Mouse (Mus musculus): ENCODE results near the gene Mettl7a3. TPM values are rescaled to one million over a fixed set of nuclear protein-coding genes. Genes with fewer than 3 reads are reported as not detected.

Gene Mettl7a3
- not detected in 2 replicates for polyA plus RNA-seq (2015; fragmentation: Nextera tagmentation; extraction: Ambion mirVana)

GRCm38 (mm10) chr15:100334629-100335028 lies at the start of gene Mettl7a3:
Gene Mettl7a3, plus strand, starts transcription at chr15:100334929.
- H3K9me3 ChIP-seq (ENCODE audit: control insufficient read depth, low read length): no peaks in the 10 kb centered on the region
- no peak within 1 kb of the TSS for H3K4me3 ChIP-seq (replicated peaks; ENCODE audit: low read length)
- no peak for ATAC-seq
- no peak within 1 kb of the TSS for H3K9ac ChIP-seq (replicated peaks; ENCODE audit: low read depth, low read length)
- H3K36me3 ChIP-seq (ENCODE audit: control insufficient read depth, insufficient read depth): no peaks in the 10 kb centered on the region
- no peaks in the 10 kb centered on the region for H3K4me1 ChIP-seq (replicated peaks; ENCODE audit: control insufficient read depth, insufficient read depth, low read length)
- 74% methylated on average over 10 of the region's 10 CpGs for WGBS
- no peak within 1 kb of the TSS for H3K4me2 ChIP-seq (ENCODE audit: low read length)
- H3K27me3 ChIP-seq (replicated peaks; ENCODE audit: control insufficient read depth, insufficient read depth, low read length): no peaks in the 10 kb centered on the region
- H3K27ac ChIP-seq (ENCODE audit: low read length): no peak within 1 kb of the TSS

GRCm38 (mm10) chr15:100288980-100289379 lies 45.7 kb upstream of the Mettl7a3 start:
- Histone ChIP-seq H3K4me2 (ENCODE audit: low read length) (no peak overlapping the region), H3K36me3 (ENCODE audit: control insufficient read depth, insufficient read depth) (no peaks in the 10 kb centered on the region), H3K9ac (replicated peaks; ENCODE audit: low read depth, low read length) (no peak overlapping the region), H3K27ac (ENCODE audit: low read length) (no peak overlapping the region), H3K4me3 (replicated peaks; ENCODE audit: low read length) (no peak overlapping the region), H3K27me3 (replicated peaks; ENCODE audit: control insufficient read depth, insufficient read depth, low read length) (no peaks in the 10 kb centered on the region), H3K9me3 (ENCODE audit: control insufficient read depth, low read length) (no peaks in the 10 kb centered on the region), H3K4me1 (replicated peaks; ENCODE audit: control insufficient read depth, insufficient read depth, low read length) (no peaks in the 10 kb centered on the region)
- no peak for ATAC-seq
- 92% methylated on average over 6 of the region's 6 CpGs for WGBS

- Histone ChIP-seq H3K9me3 (ENCODE audit: control insufficient read depth, low read length) (no peaks in the 10 kb centered on the region), H3K4me2 (ENCODE audit: low read length) (no peak overlapping the region), H3K4me3 (replicated peaks; ENCODE audit: low read length) (no peak overlapping the region), H3K36me3 (ENCODE audit: control insufficient read depth, insufficient read depth) (no peaks in the 10 kb centered on the region), H3K27me3 (replicated peaks; ENCODE audit: control insufficient read depth, insufficient read depth, low read length) (no peaks in the 10 kb centered on the region), H3K4me1 (replicated peaks; ENCODE audit: control insufficient read depth, insufficient read depth, low read length) (no peaks in the 10 kb centered on the region), H3K9ac (replicated peaks; ENCODE audit: low read depth, low read length) (no peak overlapping the region), H3K27ac (ENCODE audit: low read length) (no peak overlapping the region)
- 62% methylated on average over 5 of the region's 5 CpGs for WGBS
- ATAC-seq: no peak
Measured at GRCm38 (mm10) chr15:100290858-100291257, 43.9 kb upstream of the Mettl7a3 start.

- no peak overlapping the region for H3K9ac ChIP-seq (replicated peaks; ENCODE audit: low read depth, low read length)
- H3K4me3 ChIP-seq (replicated peaks; ENCODE audit: low read length): no peak overlapping the region
- no peak overlapping the region for H3K4me2 ChIP-seq (ENCODE audit: low read length)
- no peaks in the 10 kb centered on the region for H3K27me3 ChIP-seq (replicated peaks; ENCODE audit: control insufficient read depth, insufficient read depth, low read length)
- 78% methylated on average over 7 of the region's 7 CpGs for WGBS
- no peaks in the 10 kb centered on the region for H3K9me3 ChIP-seq (ENCODE audit: control insufficient read depth, low read length)
- no peaks in the 10 kb centered on the region for H3K36me3 ChIP-seq (ENCODE audit: control insufficient read depth, insufficient read depth)
- H3K27ac ChIP-seq (ENCODE audit: low read length): no peak overlapping the region
- no peak for ATAC-seq
- H3K4me1 ChIP-seq (replicated peaks; ENCODE audit: control insufficient read depth, insufficient read depth, low read length): no peaks in the 10 kb centered on the region
Measured at GRCm38 (mm10) chr15:100292326-100292725, 42.4 kb upstream of the Mettl7a3 start.

- 95% methylated on average over 5 of the region's 5 CpGs for WGBS
- no peak for ATAC-seq
- Histone ChIP-seq H3K27ac (ENCODE audit: low read length) (no peak overlapping the region), H3K9ac (replicated peaks; ENCODE audit: low read depth, low read length) (no peak overlapping the region), H3K27me3 (replicated peaks; ENCODE audit: control insufficient read depth, insufficient read depth, low read length) (no peaks in the 10 kb centered on the region), H3K36me3 (ENCODE audit: control insufficient read depth, insufficient read depth) (no peaks in the 10 kb centered on the region), H3K4me3 (replicated peaks; ENCODE audit: low read length) (no peak overlapping the region), H3K4me2 (ENCODE audit: low read length) (no peak overlapping the region), H3K9me3 (ENCODE audit: control insufficient read depth, low read length) (no peaks in the 10 kb centered on the region), H3K4me1 (replicated peaks; ENCODE audit: control insufficient read depth, insufficient read depth, low read length) (no peaks in the 10 kb centered on the region)
Measured at GRCm38 (mm10) chr15:100297856-100298255, 36.9 kb upstream of the Mettl7a3 start.

- peaks cover 9% of the 10 kb centered on the region for H3K4me1 ChIP-seq (replicated peaks; ENCODE audit: control insufficient read depth, insufficient read depth, low read length)
- H3K9ac ChIP-seq (replicated peaks; ENCODE audit: low read depth, low read length): no peak overlapping the region
- ATAC-seq: no peak
- no peak overlapping the region for H3K4me3 ChIP-seq (replicated peaks; ENCODE audit: low read length)
- no peak overlapping the region for H3K27ac ChIP-seq (ENCODE audit: low read length)
- no peaks in the 10 kb centered on the region for H3K27me3 ChIP-seq (replicated peaks; ENCODE audit: control insufficient read depth, insufficient read depth, low read length)
- no peak overlapping the region for H3K4me2 ChIP-seq (ENCODE audit: low read length)
- no peaks in the 10 kb centered on the region for H3K36me3 ChIP-seq (ENCODE audit: control insufficient read depth, insufficient read depth)
- no peaks in the 10 kb centered on the region for H3K9me3 ChIP-seq (ENCODE audit: control insufficient read depth, low read length)
- WGBS: 85% methylated on average over 6 of the region's 6 CpGs
Measured at GRCm38 (mm10) chr15:100300499-100300898, 34.2 kb upstream of the Mettl7a3 start.

GRCm38 (mm10) chr15:100301556-100301955 lies 33.2 kb upstream of the Mettl7a3 start:
- Histone ChIP-seq H3K4me3 (replicated peaks; ENCODE audit: low read length) (no peak overlapping the region), H3K9me3 (ENCODE audit: control insufficient read depth, low read length) (no peaks in the 10 kb centered on the region), H3K27ac (ENCODE audit: low read length) (no peak overlapping the region), H3K9ac (replicated peaks; ENCODE audit: low read depth, low read length) (no peak overlapping the region), H3K36me3 (ENCODE audit: control insufficient read depth, insufficient read depth) (no peaks in the 10 kb centered on the region), H3K4me1 (replicated peaks; ENCODE audit: control insufficient read depth, insufficient read depth, low read length) (peaks cover 9% of the 10 kb centered on the region), H3K4me2 (ENCODE audit: low read length) (no peak overlapping the region), H3K27me3 (replicated peaks; ENCODE audit: control insufficient read depth, insufficient read depth, low read length) (no peaks in the 10 kb centered on the region)
- no peak for ATAC-seq
- 73% methylated on average over 15 of the region's 15 CpGs for WGBS

- no peaks in the 10 kb centered on the region for H3K36me3 ChIP-seq (ENCODE audit: control insufficient read depth, insufficient read depth)
- no peaks in the 10 kb centered on the region for H3K27me3 ChIP-seq (replicated peaks; ENCODE audit: control insufficient read depth, insufficient read depth, low read length)
- WGBS: 55% methylated on average over 8 of the region's 8 CpGs
- no peak overlapping the region; the same call in 1 of the 2 replicates for H3K27ac ChIP-seq (ENCODE audit: low read length)
- H3K4me2 ChIP-seq (ENCODE audit: low read length): peak overlapping the region; percentile 69
- H3K9me3 ChIP-seq (ENCODE audit: control insufficient read depth, low read length): no peaks in the 10 kb centered on the region
- ATAC-seq: no peak
- peaks cover 9% of the 10 kb centered on the region for H3K4me1 ChIP-seq (replicated peaks; ENCODE audit: control insufficient read depth, insufficient read depth, low read length)
- H3K9ac ChIP-seq (replicated peaks; ENCODE audit: low read depth, low read length): peak overlapping the region; percentile 71
- peak overlapping the region; percentile 56 for H3K4me3 ChIP-seq (replicated peaks; ENCODE audit: low read length)
Measured at GRCm38 (mm10) chr15:100303428-100304018, 31.2 kb upstream of the Mettl7a3 start.

- ATAC-seq: peak; percentile 75
- H3K4me1 ChIP-seq (replicated peaks; ENCODE audit: control insufficient read depth, insufficient read depth, low read length): peaks cover 9% of the 10 kb centered on the region
- H3K9ac ChIP-seq (replicated peaks; ENCODE audit: low read depth, low read length): peak within 1 kb of the TSS; percentile 71
- 2% methylated on average over 24 of the region's 30 CpGs for WGBS
- H3K36me3 ChIP-seq (ENCODE audit: control insufficient read depth, insufficient read depth): no peaks in the 10 kb centered on the region
- no peaks in the 10 kb centered on the region for H3K27me3 ChIP-seq (replicated peaks; ENCODE audit: control insufficient read depth, insufficient read depth, low read length)
- H3K4me3 ChIP-seq (replicated peaks; ENCODE audit: low read length): peak within 1 kb of the TSS; percentile 56
- no peaks in the 10 kb centered on the region for H3K9me3 ChIP-seq (ENCODE audit: control insufficient read depth, low read length)
- peak within 1 kb of the TSS; percentile 87 for H3K27ac ChIP-seq (ENCODE audit: low read length)
- H3K4me2 ChIP-seq (ENCODE audit: low read length): peak within 1 kb of the TSS; percentile 69
Measured at GRCm38 (mm10) chr15:100304019-100304991, 30.4 kb upstream of the Mettl7a3 start, which contains the start of gene Mettl7a1. Gene Mettl7a1, plus strand, starts transcription at chr15:100304140.

Measured in forebrain, embryonic 16.5 days (tissue).